Mouse (Mus musculus) right cerebral cortex, adult 18-20 months (tissue): ENCODE results near the gene Ikzf3.

Experiments used
- DNase-seq: peaks from one replicate; pipeline ENCODE4 v3.0.0; 2022; ENCODE audit warnings: mixed read lengths

Ikzf3 gene

GRCm38 (mm10) chr11:98568326-98568725 is 22.5 kb upstream of the Ikzf3 start:
- DNase-seq: no peak

- no peak for DNase-seq
Observed at GRCm38 (mm10) chr11:98563921-98564414, 18.1 kb upstream of the Ikzf3 start.

- no peak for DNase-seq
Observed at GRCm38 (mm10) chr11:98563025-98563424, 17.2 kb upstream of the Ikzf3 start.

- DNase-seq: no peak
Observed at GRCm38 (mm10) chr11:98560942-98561341, 15.1 kb upstream of the Ikzf3 start.

- DNase-seq: no peak
Observed at GRCm38 (mm10) chr11:98555124-98555700, 9.4 kb upstream of the Ikzf3 start.

- DNase-seq: no peak
Observed at GRCm38 (mm10) chr11:98553966-98554365, 8.1 kb upstream of the Ikzf3 start.

GRCm38 (mm10) chr11:98550975-98551828 is 5.4 kb upstream of the Ikzf3 start, which contains the start of gene Zpbp2:
Zpbp2 (plus strand) TSS chr11:98551097.
- peak; percentile 93 for DNase-seq

GRCm38 (mm10) chr11:98550311-98550974 is 4.6 kb upstream of the Ikzf3 start:
- no peak for DNase-seq

GRCm38 (mm10) chr11:98549363-98549762 is 3.5 kb upstream of the Ikzf3 start:
- no peak for DNase-seq

- no peak for DNase-seq
Observed at GRCm38 (mm10) chr11:98547308-98547693, 1.5 kb upstream of the Ikzf3 start.

- DNase-seq: no peak
Observed at GRCm38 (mm10) chr11:98546529-98547307, 887 bp upstream of the Ikzf3 start.

- no peak for DNase-seq
Observed at GRCm38 (mm10) chr11:98544890-98545677, 747 bp downstream of the Ikzf3 start.

- DNase-seq: no peak
Observed at GRCm38 (mm10) chr11:98543414-98543813, 2.4 kb downstream of the Ikzf3 start.

- no peak for DNase-seq
Observed at GRCm38 (mm10) chr11:98542553-98542952, 3.3 kb downstream of the Ikzf3 start.

- no peak for DNase-seq
Observed at GRCm38 (mm10) chr11:98540319-98540718, 5.5 kb downstream of the Ikzf3 start.

- DNase-seq: no peak
Observed at GRCm38 (mm10) chr11:98537480-98538034, 8.3 kb downstream of the Ikzf3 start.

- no peak for DNase-seq
Observed at GRCm38 (mm10) chr11:98526824-98527461, 18.9 kb downstream of the Ikzf3 start.

- DNase-seq: no peak
Observed at GRCm38 (mm10) chr11:98525140-98525539, 20.7 kb downstream of the Ikzf3 start.

- DNase-seq: no peak
Observed at GRCm38 (mm10) chr11:98520468-98520867, 25.4 kb downstream of the Ikzf3 start.

GRCm38 (mm10) chr11:98513356-98513936 is 32.4 kb downstream of the Ikzf3 start:
- DNase-seq: no peak

GRCm38 (mm10) chr11:98512881-98513280 is 33.0 kb downstream of the Ikzf3 start:
- no peak for DNase-seq
